Mouse (Mus musculus): Measurements from ENCODE around the gene Ubr2. TPM values are rescaled to one million over a fixed set of nuclear protein-coding genes. Genes with fewer than 3 reads are reported as not detected.

Ubr2 gene
- total RNA-seq, 1 experiment: 30.8 TPM

GRCm38 (mm10) chr17:46883107-46883506 is 127.2 kb downstream of the Ubr2 start:
- no peak for TF ChIP-seq ZNF384 (IDR thresholded peaks at IDR 0.05; ENCODE audit: low read depth, low read length)
- TF ChIP-seq CHD2 (IDR thresholded peaks at IDR 0.05; ENCODE audit: low read depth, low read length): no peak
- no peak for TF ChIP-seq HCFC1 (IDR thresholded peaks at IDR 0.05; ENCODE audit: borderline replicate concordance, insufficient read depth, low read length)
- no peak for TF ChIP-seq MAFK (IDR thresholded peaks at IDR 0.05; ENCODE audit: insufficient read depth, low read depth, low read length)
- TF ChIP-seq ZC3H11A (IDR thresholded peaks at IDR 0.05; ENCODE audit: borderline replicate concordance, low read depth, low read length): no peak
- no peaks in the 10 kb centered on the region for H3K9me3 ChIP-seq (ENCODE audit: control insufficient read depth, insufficient read depth, low read depth, low read length)
- no peak overlapping the region for H3K27ac ChIP-seq (ENCODE audit: insufficient read depth, low read depth, low read length, poor library complexity, severe bottlenecking)
- H3K9ac ChIP-seq (ENCODE audit: insufficient read depth, low read depth, low read length, poor library complexity, severe bottlenecking): no peak overlapping the region
- in situ Hi-C loops (cut with MboI; ENCODE audit: low sequenced_read_pairs in 2 of 2, unreplicated experiment in 2 of 2): no loop called here
- no peaks in the 10 kb centered on the region for H3K36me3 ChIP-seq (ENCODE audit: control insufficient read depth, insufficient read depth, low read length, poor library complexity, severe bottlenecking)
- H3K4me3 ChIP-seq (ENCODE audit: insufficient read depth in 1 of 2, low read depth in 1 of 2, low read length in 2 of 2, poor library complexity in 1 of 2, severe bottlenecking in 1 of 2): no peak overlapping the region
- DNase-seq (ENCODE audit: low read depth, low spot score): no peak
- H3K4me1 ChIP-seq (ENCODE audit: control insufficient read depth in 2 of 2, insufficient read depth in 2 of 2, low read length in 2 of 2, poor library complexity in 1 of 2): peaks cover 4 to 19% of the 10 kb centered on the region in 2 experiments; a peak in 3 of 4 replicates

DNA sequence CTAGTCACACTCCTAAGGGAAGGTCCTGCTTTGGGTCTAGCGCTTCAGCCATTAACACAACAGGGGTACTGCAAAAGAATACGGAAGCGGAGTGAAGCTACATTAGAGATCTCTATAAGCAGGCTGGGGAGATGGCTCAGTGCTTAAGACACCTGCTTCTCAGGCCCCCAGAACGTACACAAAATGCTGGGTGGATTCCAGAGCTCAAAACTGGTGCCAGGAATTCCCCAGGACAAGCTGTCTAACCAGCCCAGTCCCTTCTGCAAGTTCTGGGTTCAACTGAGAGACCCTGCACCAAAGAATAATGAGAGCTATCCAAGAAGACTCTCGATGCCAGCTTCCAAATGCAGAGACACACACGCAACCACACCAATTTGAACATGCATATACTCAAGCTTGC is 128.6 kb downstream of the Ubr2 start:
- H3K9me3 ChIP-seq (ENCODE audit: control insufficient read depth, insufficient read depth, low read depth, low read length): no peaks in the 10 kb centered on the region
- TF ChIP-seq CHD2 (IDR thresholded peaks at IDR 0.05; ENCODE audit: low read depth, low read length) (no peak), ZC3H11A (IDR thresholded peaks at IDR 0.05; ENCODE audit: borderline replicate concordance, low read depth, low read length) (no peak), HCFC1 (IDR thresholded peaks at IDR 0.05; ENCODE audit: borderline replicate concordance, insufficient read depth, low read length) (no peak), ZNF384 (IDR thresholded peaks at IDR 0.05; ENCODE audit: low read depth, low read length) (no peak), MAFK (IDR thresholded peaks at IDR 0.05; ENCODE audit: insufficient read depth, low read depth, low read length) (no peak)
- no peak overlapping the region for H3K27ac ChIP-seq (ENCODE audit: insufficient read depth, low read depth, low read length, poor library complexity, severe bottlenecking)
- H3K9ac ChIP-seq (ENCODE audit: insufficient read depth, low read depth, low read length, poor library complexity, severe bottlenecking): no peak overlapping the region
- in situ Hi-C loops (cut with MboI; ENCODE audit: low sequenced_read_pairs in 2 of 2, unreplicated experiment in 2 of 2): no loop called here
- H3K4me3 ChIP-seq (ENCODE audit: insufficient read depth in 1 of 2, low read depth in 1 of 2, low read length in 2 of 2, poor library complexity in 1 of 2, severe bottlenecking in 1 of 2): no peak overlapping the region
- H3K4me1 ChIP-seq (ENCODE audit: control insufficient read depth in 2 of 2, insufficient read depth in 2 of 2, low read length in 2 of 2, poor library complexity in 1 of 2): peaks cover 6 to 16% of the 10 kb centered on the region in 2 experiments; a peak in 3 of 4 replicates
- DNase-seq (ENCODE audit: low read depth, low spot score): no peak
- no peaks in the 10 kb centered on the region for H3K36me3 ChIP-seq (ENCODE audit: control insufficient read depth, insufficient read depth, low read length, poor library complexity, severe bottlenecking)

DNA sequence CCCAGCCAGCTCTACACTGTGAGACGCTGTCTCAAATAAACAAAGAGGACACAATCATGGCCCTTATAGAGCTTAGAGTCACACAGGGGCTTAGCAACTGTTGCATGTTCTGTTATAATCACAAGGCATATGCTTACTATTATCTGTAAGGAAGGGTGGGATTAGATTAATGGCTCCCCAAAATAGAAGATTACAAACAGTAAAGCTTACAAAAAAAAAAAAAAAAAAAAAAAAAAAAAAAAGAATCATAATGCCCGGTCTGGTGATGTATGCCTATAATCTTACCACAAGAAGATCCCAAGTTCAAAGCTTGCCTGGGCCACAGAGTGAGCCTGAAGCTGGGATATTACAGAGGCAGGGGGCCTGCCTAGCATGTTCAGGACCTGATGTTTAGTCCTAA is 130.0 kb downstream of the Ubr2 start:
- TF ChIP-seq ZNF384 (IDR thresholded peaks at IDR 0.05; ENCODE audit: low read depth, low read length): no peak
- no peak for TF ChIP-seq HCFC1 (IDR thresholded peaks at IDR 0.05; ENCODE audit: borderline replicate concordance, insufficient read depth, low read length)
- TF ChIP-seq CHD2 (IDR thresholded peaks at IDR 0.05; ENCODE audit: low read depth, low read length): no peak
- no peak for TF ChIP-seq ZC3H11A (IDR thresholded peaks at IDR 0.05; ENCODE audit: borderline replicate concordance, low read depth, low read length)
- TF ChIP-seq MAFK (IDR thresholded peaks at IDR 0.05; ENCODE audit: insufficient read depth, low read depth, low read length): no peak
- Histone ChIP-seq H3K9ac (ENCODE audit: insufficient read depth, low read depth, low read length, poor library complexity, severe bottlenecking) (no peak overlapping the region), H3K4me1 (ENCODE audit: control insufficient read depth in 2 of 2, insufficient read depth in 2 of 2, low read length in 2 of 2, poor library complexity in 1 of 2) (peaks cover 5 to 8% of the 10 kb centered on the region in 2 experiments; a peak in 2 of 4 replicates), H3K9me3 (ENCODE audit: control insufficient read depth, insufficient read depth, low read depth, low read length) (no peaks in the 10 kb centered on the region), H3K27ac (ENCODE audit: insufficient read depth, low read depth, low read length, poor library complexity, severe bottlenecking) (no peak overlapping the region), H3K36me3 (ENCODE audit: control insufficient read depth, insufficient read depth, low read length, poor library complexity, severe bottlenecking) (no peaks in the 10 kb centered on the region), H3K4me3 (ENCODE audit: insufficient read depth in 1 of 2, low read depth in 1 of 2, low read length in 2 of 2, poor library complexity in 1 of 2, severe bottlenecking in 1 of 2) (no peak overlapping the region)
- in situ Hi-C loops (cut with MboI; ENCODE audit: low sequenced_read_pairs in 2 of 2, unreplicated experiment in 2 of 2): no loop called here
- DNase-seq (ENCODE audit: low read depth, low spot score): no peak

GRCm38 (mm10) chr17:46879841-46880311 is 130.5 kb downstream of the Ubr2 start:
- no peak for DNase-seq (ENCODE audit: low read depth, low spot score)
- in situ Hi-C loops (cut with MboI; ENCODE audit: low sequenced_read_pairs in 2 of 2, unreplicated experiment in 2 of 2): no loop called here
- H3K4me1 ChIP-seq (ENCODE audit: control insufficient read depth in 2 of 2, insufficient read depth in 2 of 2, low read length in 2 of 2, poor library complexity in 1 of 2): peaks cover 5 to 8% of the 10 kb centered on the region in 2 experiments; a peak in 2 of 4 replicates

More at GRCm38 (mm10) chr17:46879841-46880311, 130.5 kb downstream of the Ubr2 start:
- H3K9ac ChIP-seq (ENCODE audit: insufficient read depth, low read depth, low read length, poor library complexity, severe bottlenecking): no peak overlapping the region
- H3K9me3 ChIP-seq (ENCODE audit: control insufficient read depth, insufficient read depth, low read depth, low read length): no peaks in the 10 kb centered on the region
- TF ChIP-seq ZC3H11A (IDR thresholded peaks at IDR 0.05; ENCODE audit: borderline replicate concordance, low read depth, low read length) (no peak), CHD2 (IDR thresholded peaks at IDR 0.05; ENCODE audit: low read depth, low read length) (no peak), ZNF384 (IDR thresholded peaks at IDR 0.05; ENCODE audit: low read depth, low read length) (no peak), MAFK (IDR thresholded peaks at IDR 0.05; ENCODE audit: insufficient read depth, low read depth, low read length) (no peak), HCFC1 (IDR thresholded peaks at IDR 0.05; ENCODE audit: borderline replicate concordance, insufficient read depth, low read length) (no peak)
- H3K4me3 ChIP-seq (ENCODE audit: insufficient read depth in 1 of 2, low read depth in 1 of 2, low read length in 2 of 2, poor library complexity in 1 of 2, severe bottlenecking in 1 of 2): no peak overlapping the region
- H3K36me3 ChIP-seq (ENCODE audit: control insufficient read depth, insufficient read depth, low read length, poor library complexity, severe bottlenecking): no peaks in the 10 kb centered on the region
- no peak overlapping the region for H3K27ac ChIP-seq (ENCODE audit: insufficient read depth, low read depth, low read length, poor library complexity, severe bottlenecking)

Other genes with a start within 250 kb of the Ubr2 start
- 1.8 and 2.2 TPM in 2 replicates for gene Ptcra, start 246.8 kb downstream of the Ubr2 start, total RNA-seq (2012; rRNA removed)
- 19.5 and 21.4 TPM in 2 replicates for gene 2310039H08Rik, start 237.9 kb downstream of the Ubr2 start, total RNA-seq (2012; rRNA removed)
- gene Rpl7l1, start 227.9 kb downstream of the Ubr2 start, total RNA-seq (2012; rRNA removed): 132 and 179 TPM in 2 replicates
- 20.2 and 27.1 TPM in 2 replicates for gene Bicral, start 152.1 kb downstream of the Ubr2 start, total RNA-seq (2012; rRNA removed)
- 20.5 and 30.0 TPM in 2 replicates for gene Tbcc, start 119.9 kb downstream of the Ubr2 start, total RNA-seq (2012; rRNA removed)
- gene Prph2, start 100.1 kb downstream of the Ubr2 start, total RNA-seq (2012; rRNA removed): 0.18 and 0.48 TPM in 2 replicates

Data from ES-E14 (cell line).